8 mouse cellular contexts compared by ENCODE assay signal in the genomic region with DNA sequence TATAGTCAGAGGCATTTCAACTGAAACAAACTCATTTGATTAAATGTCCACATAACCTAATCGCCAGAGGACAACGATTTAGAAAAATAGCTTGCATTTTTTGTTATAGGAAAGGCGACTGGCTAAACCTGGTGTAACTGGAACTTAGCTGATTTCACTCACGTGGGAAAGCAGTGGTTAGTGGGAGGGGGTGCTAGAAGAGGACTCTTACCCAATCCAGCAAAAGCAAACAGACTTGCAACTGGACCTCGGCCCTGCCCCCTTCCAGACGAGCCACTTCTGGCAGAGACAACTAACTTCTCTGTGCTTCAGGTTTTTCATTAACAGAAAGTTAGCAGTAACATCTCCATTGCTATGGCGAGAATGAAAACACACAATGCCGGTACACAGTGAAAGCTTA. TPM values are rescaled to one million over a fixed set of nuclear protein-coding genes. Genes with fewer than 3 reads are reported as not detected.
DNase-seq lines count a peak whose midpoint lies in the region; ATAC-seq and TF ChIP-seq lines count a peak whose summit lies in the region.

No protein-coding gene starts in this region.

- H3K9me3 ChIP-seq in heart, postnatal 0 days (replicated peaks; ENCODE audit: control insufficient read depth, low read length), result no peaks in the 10 kb centered on the region
- no peaks in the 10 kb centered on the region for H3K9me3 ChIP-seq in forebrain, embryonic 11.5 days (ENCODE audit: control insufficient read depth, low read length)

- DNase-seq in heart, postnatal 0 days (ENCODE audit: low spot score), result no peak
- DNase-seq in heart, adult 8-10 months (ENCODE audit: low spot score), result no peak
- DNase-seq in forebrain, embryonic 11.5 days (ENCODE audit: low spot score), result no peak
- peak; percentile 89 for DNase-seq in kidney, postnatal 14 days
- DNase-seq in cerebellum, postnatal 25 days, result no peak
- no peak for DNase-seq in layer of hippocampus, adult 9-11 months
- no peak for DNase-seq in left cerebral cortex, postnatal 14 days (ENCODE audit: low spot score in 2 of 2)

- H3K27ac ChIP-seq in heart, postnatal 0 days (ENCODE audit: low read depth), result no peak overlapping the region
- no peak overlapping the region for H3K27ac ChIP-seq in forebrain, embryonic 11.5 days (ENCODE audit: low read depth, low read length)
- H3K27ac ChIP-seq in macrophage, result 0 out of 2 replicates have a peak overlapping the region, but pooled peaks have one; percentile 17

- peaks cover 30% of the 10 kb centered on the region; the same call in 1 of the 2 replicates for H3K4me1 ChIP-seq in heart, postnatal 0 days (ENCODE audit: control insufficient read depth, insufficient read depth)
- peaks cover 9% of the 10 kb centered on the region for H3K4me1 ChIP-seq in forebrain, embryonic 11.5 days (replicated peaks; ENCODE audit: control insufficient read depth, insufficient read depth, low read length)

- TF ChIP-seq EP300 in heart, postnatal 0 days (IDR thresholded peaks at IDR 0.05; ENCODE audit: low read depth), result no peak

- peaks cover 17% of the 10 kb centered on the region for H3K36me3 ChIP-seq in heart, postnatal 0 days (replicated peaks; ENCODE audit: control insufficient read depth, insufficient read depth, low read length)
- no peaks in the 10 kb centered on the region; the same call in 1 of the 2 replicates for H3K36me3 ChIP-seq in forebrain, embryonic 11.5 days (ENCODE audit: control insufficient read depth, insufficient read depth, low read length)
- no peaks in the 10 kb centered on the region; the same call in 1 of the 2 replicates for H3K36me3 ChIP-seq in macrophage (ENCODE audit: inconsistent target)

- ATAC-seq in heart, postnatal 0 days (ENCODE audit: insufficient read depth, low read depth), result no peak
- ATAC-seq in forebrain, embryonic 11.5 days (replicated peaks; ENCODE audit: low FRiP score), result no peak

- no peaks in the 10 kb centered on the region for H3K27me3 ChIP-seq in heart, postnatal 0 days (ENCODE audit: control insufficient read depth, insufficient read depth, low read length)
- no peaks in the 10 kb centered on the region for H3K27me3 ChIP-seq in forebrain, embryonic 11.5 days (ENCODE audit: control insufficient read depth, insufficient read depth, low read length)

- WGBS in heart, postnatal 0 days, result 45% methylated on average over 8 of the region's 8 CpGs
- 53% methylated on average over 8 of the region's 8 CpGs for WGBS in forebrain, embryonic 11.5 days
- 36% methylated on average over 8 of the region's 8 CpGs for WGBS in macrophage (ENCODE audit: missing documents)

- H3K4me2 ChIP-seq in heart, postnatal 0 days (ENCODE audit: low read depth, low read length), result peak overlapping the region; percentile 86
- H3K4me2 ChIP-seq in forebrain, embryonic 11.5 days (ENCODE audit: low read depth, low read length, severe bottlenecking), result peak overlapping the region; percentile 75

- peak overlapping the region; percentile 77 for H3K4me3 ChIP-seq in heart, postnatal 0 days (ENCODE audit: low read depth, low read length)
- peak overlapping the region; percentile 95 for H3K4me3 ChIP-seq in forebrain, embryonic 11.5 days (ENCODE audit: low read depth, low read length)
- H3K4me3 ChIP-seq in macrophage (ENCODE audit: inconsistent target), result peak overlapping the region; percentile 93

- peak overlapping the region; percentile 83; the same call in 1 of the 2 replicates for H3K9ac ChIP-seq in heart, postnatal 0 days (replicated peaks; ENCODE audit: low read depth, low read length)
- H3K9ac ChIP-seq in forebrain, embryonic 11.5 days (ENCODE audit: low read length), result peak overlapping the region; percentile 90

- intact Hi-C loops in left cerebral cortex, postnatal 14 days (cut with DNase I), result no loop called here

- peaks cover 78% of the 10 kb centered on the region for H3K79me2 ChIP-seq in macrophage (ENCODE audit: inconsistent target)

- TF ChIP-seq CTCF in heart, postnatal 0 days (IDR thresholded peaks at IDR 0.05; ENCODE audit: low read depth), result no peak

RNA-seq across cellular contexts. Expression of gene Emc6, which starts 1.2 kb away (rescaled TPM):
- total RNA-seq in heart, postnatal 0 days (2014; rRNA removed; ENCODE audit: low replicate concordance), result 122 and 178 TPM in 2 replicates
- polyA plus RNA-seq in heart, postnatal 0 days (2015; fragmentation: Nextera tagmentation; extraction: Ambion mirVana), result 123 and 132 TPM in 2 replicates
- total RNA-seq in heart, adult 8-10 months (2022), result 10 to 100 TPM; 80.9 to 93.8 (median 89.9) TPM
- polyA plus RNA-seq in forebrain, embryonic 11.5 days (2014; fragmentation: Nextera tagmentation; extraction: Ambion mirVana), result 122 and 135 TPM in 2 replicates
- 10 to 100 TPM in 4 of 26 experiments, 1 to 10 TPM in 22; 2.5 to 11.7 (median 7.7) TPM for total RNA-seq in macrophage (2018; cell fraction: chromatin; rRNA removed)
- total RNA-seq in macrophage (2018; cell fraction: cytosol; rRNA removed), result 10 to 100 TPM; 27.5 to 39.7 (median 34.7) TPM
- 10 to 100 TPM in 24 of 26 experiments, 1 to 10 TPM in 2; 7.9 to 32.0 (median 16.5) TPM for total RNA-seq in macrophage (2018; cell fraction: nucleus; rRNA removed)
- polyA plus RNA-seq in macrophage (2018), result 17.6 to 52.2 TPM (median 32.5 TPM) in 3 replicates
- total RNA-seq in left cerebral cortex, postnatal 14 days (2021), result 10 to 100 TPM; 67.0 to 70.3 TPM

RNA-seq across cellular contexts. Expression of gene Tax1bp3, which starts 1.3 kb away (rescaled TPM):
- 103 and 144 TPM in 2 replicates for total RNA-seq in heart, postnatal 0 days (2014; rRNA removed; ENCODE audit: low replicate concordance)
- polyA plus RNA-seq in heart, postnatal 0 days (2015; fragmentation: Nextera tagmentation; extraction: Ambion mirVana), result 217 and 224 TPM in 2 replicates
- 10 to 100 TPM; 36.7 to 52.6 (median 46.8) TPM for total RNA-seq in heart, adult 8-10 months (2022)
- polyA plus RNA-seq in forebrain, embryonic 11.5 days (2014; fragmentation: Nextera tagmentation; extraction: Ambion mirVana), result 157 and 171 TPM in 2 replicates
- total RNA-seq in macrophage (2018; cell fraction: chromatin; rRNA removed), result 10 to 100 TPM in 20 of 26 experiments, 1 to 10 TPM in 6; 2.8 to 30.3 (median 13.4) TPM
- 10 to 100 TPM; 23.9 to 50.8 (median 36.4) TPM for total RNA-seq in macrophage (2018; cell fraction: cytosol; rRNA removed)
- 10 to 100 TPM in 21 of 26 experiments, 1 to 10 TPM in 5; 7.3 to 26.7 (median 16.3) TPM for total RNA-seq in macrophage (2018; cell fraction: nucleus; rRNA removed)
- 31.5 to 54.1 TPM (median 45.7 TPM) in 3 replicates for polyA plus RNA-seq in macrophage (2018)
- 10 to 100 TPM; 14.5 to 16.3 TPM for total RNA-seq in left cerebral cortex, postnatal 14 days (2021)

RNA-seq across cellular contexts. Expression of gene P2rx5, which starts 15.4 kb away (rescaled TPM):
- total RNA-seq in heart, postnatal 0 days (2014; rRNA removed; ENCODE audit: low replicate concordance), result 2.0 and 4.3 TPM in 2 replicates
- polyA plus RNA-seq in heart, postnatal 0 days (2015; fragmentation: Nextera tagmentation; extraction: Ambion mirVana), result 1.6 and 1.7 TPM in 2 replicates
- total RNA-seq in heart, adult 8-10 months (2022), result 10 to 100 TPM; 14.2 to 19.7 (median 16.6) TPM
- 0.12 TPM in 1 of 2 replicates, not detected in the other for polyA plus RNA-seq in forebrain, embryonic 11.5 days (2014; fragmentation: Nextera tagmentation; extraction: Ambion mirVana)
- 1 to 10 TPM in 4 of 26 experiments, under 1 TPM in 9, not detected in 13; 0.25 to 1.3 (median 0.68) TPM for total RNA-seq in macrophage (2018; cell fraction: chromatin; rRNA removed)
- under 1 TPM in 23 of 26 experiments, not detected in 3; 0.06 to 0.53 (median 0.14) TPM for total RNA-seq in macrophage (2018; cell fraction: cytosol; rRNA removed)
- total RNA-seq in macrophage (2018; cell fraction: nucleus; rRNA removed), result 1 to 10 TPM in 3 of 26 experiments, under 1 TPM in 19, not detected in 4; 0.25 to 1.8 (median 0.70) TPM
- polyA plus RNA-seq in macrophage (2018), result 0.08 to 0.42 TPM in 2 of 3 replicates, not detected in the other
- under 1 TPM; 0.24 to 0.76 TPM for total RNA-seq in left cerebral cortex, postnatal 14 days (2021)

RNA-seq across cellular contexts. Expression of gene Ctns, which starts 23.2 kb away (rescaled TPM):
- total RNA-seq in heart, postnatal 0 days (2014; rRNA removed; ENCODE audit: low replicate concordance), result 17.0 and 17.3 TPM in 2 replicates
- 10.3 and 10.7 TPM in 2 replicates for polyA plus RNA-seq in heart, postnatal 0 days (2015; fragmentation: Nextera tagmentation; extraction: Ambion mirVana)
- total RNA-seq in heart, adult 8-10 months (2022), result 1 to 10 TPM; 7.5 to 10.0 (median 9.6) TPM
- polyA plus RNA-seq in forebrain, embryonic 11.5 days (2014; fragmentation: Nextera tagmentation; extraction: Ambion mirVana), result 19.7 and 19.8 TPM in 2 replicates
- total RNA-seq in macrophage (2018; cell fraction: chromatin; rRNA removed), result 100 to 1,000 TPM in 1 of 26 experiments, 10 to 100 TPM in 25; 14.4 to 106 (median 40.0) TPM
- 10 to 100 TPM; 21.6 to 71.3 (median 33.0) TPM for total RNA-seq in macrophage (2018; cell fraction: cytosol; rRNA removed)
- 100 to 1,000 TPM in 5 of 26 experiments, 10 to 100 TPM in 21; 23.7 to 128 (median 60.2) TPM for total RNA-seq in macrophage (2018; cell fraction: nucleus; rRNA removed)
- polyA plus RNA-seq in macrophage (2018), result 28.3 to 65.1 TPM (median 44.3 TPM) in 3 replicates
- total RNA-seq in left cerebral cortex, postnatal 14 days (2021), result 10 to 100 TPM; 15.5 to 18.9 TPM

RNA-seq across cellular contexts. Expression of gene Shpk, which starts 23.6 kb away (rescaled TPM):
- 0.08 and 1.9 TPM in 2 replicates for total RNA-seq in heart, postnatal 0 days (2014; rRNA removed; ENCODE audit: low replicate concordance)
- 0.77 and 0.95 TPM in 2 replicates for polyA plus RNA-seq in heart, postnatal 0 days (2015; fragmentation: Nextera tagmentation; extraction: Ambion mirVana)
- 1 to 10 TPM in 3 of 4 experiments, under 1 TPM in 1; 0.68 to 1.7 (median 1.4) TPM for total RNA-seq in heart, adult 8-10 months (2022)
- 0.72 and 1.0 TPM in 2 replicates for polyA plus RNA-seq in forebrain, embryonic 11.5 days (2014; fragmentation: Nextera tagmentation; extraction: Ambion mirVana)
- 10 to 100 TPM in 1 of 26 experiments, 1 to 10 TPM in 19, under 1 TPM in 6; 0.21 to 10.4 (median 4.2) TPM for total RNA-seq in macrophage (2018; cell fraction: chromatin; rRNA removed)
- total RNA-seq in macrophage (2018; cell fraction: cytosol; rRNA removed), result 1 to 10 TPM; 1.2 to 4.9 (median 4.0) TPM
- total RNA-seq in macrophage (2018; cell fraction: nucleus; rRNA removed), result 1 to 10 TPM in 23 of 26 experiments, under 1 TPM in 3; 0.38 to 9.6 (median 4.4) TPM
- 3.1 to 4.5 TPM (median 3.4 TPM) in 3 replicates for polyA plus RNA-seq in macrophage (2018)
- total RNA-seq in left cerebral cortex, postnatal 14 days (2021), result 1 to 10 TPM; 2.2 TPM
